Mouse (Mus musculus) urinary bladder, postnatal 10 days (tissue): ENCODE data around the gene Nos1.

Experiments
- DNase-seq: peaks from one replicate; pipeline ENCODE4 v3.0.0; 2022; ENCODE audit warnings: low spot score

Nos1 gene

GRCm38 (mm10) chr5:117780681-117781080 lies at the start of gene Nos1:
TSS of gene Nos1 (plus strand) at chr5:117781032.
- no peak for DNase-seq

- no peak for DNase-seq
These were observed 49.5 kb upstream of the Nos1 start for GRCm38 (mm10) chr5:117731311-117731710.

GRCm38 (mm10) chr5:117744654-117745178 lies 36.1 kb upstream of the Nos1 start:
- DNase-seq = no peak

- DNase-seq = no peak
These were observed 31.5 kb upstream of the Nos1 start for GRCm38 (mm10) chr5:117749353-117749752.

- no peak for DNase-seq
These were observed 22.9 kb upstream of the Nos1 start for GRCm38 (mm10) chr5:117757696-117758482.

- no peak for DNase-seq
These were observed 19.5 kb upstream of the Nos1 start for GRCm38 (mm10) chr5:117761181-117761832.

GRCm38 (mm10) chr5:117764496-117764895 lies 16.3 kb upstream of the Nos1 start:
- no peak for DNase-seq

GRCm38 (mm10) chr5:117779175-117779574 lies 1.7 kb upstream of the Nos1 start:
- DNase-seq = no peak

GRCm38 (mm10) chr5:117781178-117781577 lies 346 bp downstream of the Nos1 start:
- no peak for DNase-seq

GRCm38 (mm10) chr5:117790071-117790470 lies 9.2 kb downstream of the Nos1 start:
- no peak for DNase-seq

GRCm38 (mm10) chr5:117791875-117792274 lies 11.0 kb downstream of the Nos1 start:
- no peak for DNase-seq

GRCm38 (mm10) chr5:117800849-117801248 lies 20.0 kb downstream of the Nos1 start:
- no peak for DNase-seq

GRCm38 (mm10) chr5:117802071-117802521 lies 21.3 kb downstream of the Nos1 start:
- no peak for DNase-seq

GRCm38 (mm10) chr5:117803551-117803950 lies 22.7 kb downstream of the Nos1 start:
- no peak for DNase-seq

- DNase-seq = no peak
These were observed 30.1 kb downstream of the Nos1 start for GRCm38 (mm10) chr5:117810930-117811329.

GRCm38 (mm10) chr5:117818800-117819199 lies 38.0 kb downstream of the Nos1 start:
- DNase-seq = no peak

- no peak for DNase-seq
These were observed 39.6 kb downstream of the Nos1 start for GRCm38 (mm10) chr5:117820445-117820844.

- DNase-seq = no peak
These were observed 43.0 kb downstream of the Nos1 start for GRCm38 (mm10) chr5:117823811-117824210.

GRCm38 (mm10) chr5:117824486-117824885 lies 43.7 kb downstream of the Nos1 start:
- DNase-seq = no peak

GRCm38 (mm10) chr5:117825336-117825735 lies 44.5 kb downstream of the Nos1 start:
- no peak for DNase-seq

GRCm38 (mm10) chr5:117827366-117827765 lies 46.5 kb downstream of the Nos1 start:
- no peak for DNase-seq

- no peak for DNase-seq
These were observed 56.1 kb downstream of the Nos1 start for GRCm38 (mm10) chr5:117836930-117837329.

GRCm38 (mm10) chr5:117837731-117838130 lies 56.9 kb downstream of the Nos1 start:
- no peak for DNase-seq
